Mouse (Mus musculus) heart, adult 9 months (tissue): ENCODE measurements at regions not wholly inside any gene's neighbourhood (a gene's known extent, or its start where the extent isn't known, plus 50 kb on each side); places are given as distances from the start of the nearest gene placed in this dataset.
A peak's percentile ranks its signal among the peaks of the same experiment; 100 is the strongest.

Experiments
- DNase-seq, 2 experiments: peaks; one replicate each; pipeline ENCODE4 v3.0.0; 2022; ENCODE audit warnings: low spot score in 2 of 2

DNA sequence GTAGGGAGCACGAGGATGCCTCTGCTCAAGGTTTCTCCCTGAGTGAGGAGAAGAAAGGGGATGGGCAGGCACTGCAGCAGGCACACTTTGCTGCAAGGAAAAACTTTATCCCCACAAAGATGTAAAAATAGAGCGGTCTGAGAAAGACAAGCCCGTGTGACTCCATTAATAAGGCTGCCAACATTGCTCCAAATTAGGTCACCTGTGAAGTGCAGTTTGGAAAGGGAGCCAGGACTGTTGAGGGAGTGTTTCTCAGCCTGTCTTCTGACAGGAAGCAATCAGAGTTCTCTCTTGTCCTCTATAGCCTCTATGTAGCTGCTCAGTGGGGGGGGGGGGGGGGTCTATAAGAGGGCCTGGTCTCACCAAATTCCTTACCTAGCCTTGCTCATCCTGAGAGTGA, 51.0 kb downstream of the Gm10234 start:
- peak in 1 of 2 experiments; percentile 5 for DNase-seq

DNA sequence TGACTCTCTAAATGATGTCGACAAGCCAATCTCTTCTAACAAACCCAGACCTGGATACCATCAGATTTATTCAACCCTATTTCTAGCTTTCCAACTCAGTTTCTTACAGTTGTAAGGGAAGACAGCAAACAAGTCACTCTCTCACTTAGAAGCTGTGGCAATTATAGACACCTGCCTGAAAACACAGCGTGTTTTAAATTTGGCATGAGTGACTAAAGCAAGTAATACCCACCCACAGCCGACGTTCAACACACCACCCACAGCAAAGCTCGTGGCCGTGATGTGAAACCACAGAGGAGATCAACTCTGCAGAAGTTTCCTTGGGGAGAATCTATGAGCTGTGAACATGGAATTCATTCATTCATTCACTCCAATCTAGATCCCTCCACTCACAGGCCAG, 52.4 kb downstream of the Gm10234 start:
- no peak for DNase-seq

- DNase-seq = no peak
These were observed 55.8 kb downstream of the Gm10234 start for GRCm38 (mm10) chr6:95377590-95378245.

GRCm38 (mm10) chr6:95378349-95378748, 56.4 kb downstream of the Gm10234 start:
- no peak for DNase-seq
